Mouse (Mus musculus) stomach, postnatal 0 days (tissue): ENCODE measurements around the gene Rasgef1b.

ENCODE experiments used
- CTCF ChIP-seq: IDR thresholded peaks from 2 replicates; pipeline ENCODE4 v1.5.1; 2016; ENCODE audit warnings: antibody characterized with exemption, low read depth, mild to moderate bottlenecking, moderate library complexity
- EP300 ChIP-seq: optimal IDR thresholded peaks from 2 replicates; pipeline ENCODE3; 2016; ENCODE audit warnings: antibody characterized with exemption

DNA sequence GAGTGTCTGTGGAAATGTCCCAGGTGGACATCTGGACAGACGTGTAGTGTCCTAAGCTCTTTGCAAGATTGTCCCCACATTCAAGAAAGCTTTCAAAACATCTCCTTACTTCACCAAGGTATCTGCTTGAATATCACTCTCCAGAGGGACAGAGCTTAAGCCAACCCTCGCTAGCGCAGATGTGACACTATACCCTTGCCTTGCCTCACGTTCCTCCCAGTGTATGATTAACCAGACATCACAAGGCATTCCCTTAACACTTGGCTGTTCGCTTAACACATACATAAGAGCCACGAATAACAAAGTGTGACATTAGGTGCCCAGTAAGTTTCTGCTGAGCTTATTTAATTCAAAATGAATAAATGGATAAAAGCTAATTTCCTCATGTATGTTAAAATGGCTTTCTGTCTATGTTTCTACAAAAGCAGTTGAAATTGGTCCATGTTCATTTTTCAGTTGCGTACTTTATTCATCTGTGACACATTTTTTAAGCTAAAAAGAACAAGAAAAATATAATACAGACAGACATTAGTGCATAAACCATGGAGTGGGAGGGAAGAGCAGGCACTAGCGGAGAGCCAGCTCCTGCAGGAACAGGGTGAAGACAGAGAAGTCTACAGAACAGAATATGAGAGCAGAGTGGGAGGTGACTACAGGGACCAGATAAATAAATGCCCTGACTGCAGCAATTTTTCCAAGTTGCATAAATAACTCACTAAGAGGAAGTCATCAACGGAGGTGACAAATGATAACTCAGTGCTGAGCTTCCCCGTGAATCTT lies 126.4 kb downstream of the Rasgef1b start:
- TF ChIP-seq CTCF (no peak), EP300 (no peak)
